Mouse (Mus musculus): ENCODE data around the gene Timp3. TPM values are rescaled to one million over a fixed set of nuclear protein-coding genes. Genes with fewer than 3 reads are reported as not detected.

Gene Timp3
- total RNA-seq, 1 experiment, result 28.8 TPM

DNA sequence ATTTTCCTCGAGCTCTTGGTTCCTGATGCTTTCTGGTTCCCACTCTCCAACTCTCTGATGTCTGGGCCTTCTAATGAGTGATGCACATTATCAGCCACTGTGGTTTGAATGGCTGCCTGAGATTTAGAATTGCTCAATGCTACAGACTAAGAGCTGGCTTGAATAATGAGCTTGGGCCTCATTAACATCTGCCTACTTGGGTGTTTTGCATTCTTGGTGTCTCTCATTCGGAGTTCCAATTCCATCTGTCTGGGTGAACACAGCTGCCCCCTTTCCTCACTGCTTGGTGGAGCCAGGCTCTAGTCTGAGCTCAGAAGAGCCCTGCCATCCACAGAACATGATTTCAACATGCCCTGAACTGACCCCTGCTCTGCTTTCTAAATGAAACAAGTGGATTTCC, 89.7 kb downstream of the Timp3 start:
- DNase-seq (ENCODE audit: low read depth, low spot score), result no peak
- Histone ChIP-seq H3K27ac (ENCODE audit: insufficient read depth, low read depth, low read length, poor library complexity, severe bottlenecking) (no peak overlapping the region), H3K4me3 (ENCODE audit: insufficient read depth in 1 of 2, low read depth in 1 of 2, low read length in 2 of 2, poor library complexity in 1 of 2, severe bottlenecking in 1 of 2) (no peak overlapping the region), H3K9ac (ENCODE audit: insufficient read depth, low read depth, low read length, poor library complexity, severe bottlenecking) (no peak overlapping the region), H3K36me3 (ENCODE audit: control insufficient read depth, insufficient read depth, low read length, poor library complexity, severe bottlenecking) (no peaks in the 10 kb centered on the region), H3K9me3 (ENCODE audit: control insufficient read depth, insufficient read depth, low read depth, low read length) (no peaks in the 10 kb centered on the region), H3K4me1 (ENCODE audit: control insufficient read depth in 2 of 2, insufficient read depth in 2 of 2, low read length in 2 of 2, poor library complexity in 1 of 2) (peaks cover 2 to 5% of the 10 kb centered on the region in 2 experiments; a peak in 1 of 4 replicates)
- TF ChIP-seq CHD2 (IDR thresholded peaks at IDR 0.05; ENCODE audit: low read depth, low read length), result no peak
- no peak for TF ChIP-seq ZC3H11A (IDR thresholded peaks at IDR 0.05; ENCODE audit: borderline replicate concordance, low read depth, low read length)
- TF ChIP-seq HCFC1 (IDR thresholded peaks at IDR 0.05; ENCODE audit: borderline replicate concordance, insufficient read depth, low read length), result no peak
- TF ChIP-seq MAFK (IDR thresholded peaks at IDR 0.05; ENCODE audit: insufficient read depth, low read depth, low read length), result no peak
- TF ChIP-seq ZNF384 (IDR thresholded peaks at IDR 0.05; ENCODE audit: low read depth, low read length), result no peak
- in situ Hi-C loops (cut with MboI; ENCODE audit: low sequenced_read_pairs in 2 of 2, unreplicated experiment in 2 of 2), result no loop called here

GRCm38 (mm10) chr10:86392399-86392798, 92.2 kb downstream of the Timp3 start:
- DNase-seq (ENCODE audit: low read depth, low spot score), result no peak

DNA sequence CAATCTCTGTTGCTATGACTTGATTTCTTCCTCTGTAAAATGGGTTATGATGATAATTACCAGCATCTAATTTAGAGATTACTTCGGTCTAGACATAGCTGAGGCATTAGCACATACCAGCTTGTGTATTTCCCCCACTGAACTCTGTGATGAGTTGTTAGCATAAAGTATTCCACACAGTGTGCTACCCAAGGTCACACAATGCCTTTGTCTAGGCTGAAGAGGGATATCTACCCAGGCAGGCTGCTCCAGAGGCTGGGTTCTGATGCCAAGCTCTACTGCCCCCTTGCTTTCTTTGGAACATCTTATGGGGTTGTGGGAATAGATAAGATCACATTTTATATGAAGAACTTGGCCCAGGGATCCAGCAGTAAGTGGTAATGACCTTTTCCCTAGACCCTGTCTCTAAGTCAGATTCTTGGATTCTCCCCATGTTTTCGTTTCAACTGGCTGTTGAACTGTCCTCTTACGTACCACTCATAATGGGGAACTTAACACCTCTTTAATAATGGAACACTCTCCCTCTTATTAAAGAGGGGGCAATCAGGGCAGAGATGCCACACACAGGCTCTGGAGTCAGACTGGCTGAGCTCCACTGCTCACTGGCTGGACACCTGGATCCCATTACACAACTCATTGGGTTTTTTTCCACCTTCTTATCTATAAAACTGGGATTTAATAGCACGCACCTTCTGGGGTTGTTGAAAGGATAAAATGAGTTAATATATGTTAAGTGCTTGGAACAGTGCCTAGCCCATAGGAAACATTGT, 97.6 kb downstream of the Timp3 start:
- in situ Hi-C loops (cut with MboI; ENCODE audit: low sequenced_read_pairs in 2 of 2, unreplicated experiment in 2 of 2), result no loop called here
- H3K9me3 ChIP-seq (ENCODE audit: control insufficient read depth, insufficient read depth, low read depth, low read length), result no peaks in the 10 kb centered on the region
- no peaks in the 10 kb centered on the region for H3K36me3 ChIP-seq (ENCODE audit: control insufficient read depth, insufficient read depth, low read length, poor library complexity, severe bottlenecking)
- H3K4me3 ChIP-seq (ENCODE audit: insufficient read depth in 1 of 2, low read depth in 1 of 2, low read length in 2 of 2, poor library complexity in 1 of 2, severe bottlenecking in 1 of 2), result no peak overlapping the region
- H3K27ac ChIP-seq (ENCODE audit: insufficient read depth, low read depth, low read length, poor library complexity, severe bottlenecking), result no peak overlapping the region
- no peaks in the 10 kb centered on the region for H3K4me1 ChIP-seq (ENCODE audit: control insufficient read depth in 2 of 2, insufficient read depth in 2 of 2, low read length in 2 of 2, poor library complexity in 1 of 2)
- no peak overlapping the region for H3K9ac ChIP-seq (ENCODE audit: insufficient read depth, low read depth, low read length, poor library complexity, severe bottlenecking)
- TF ChIP-seq CHD2 (IDR thresholded peaks at IDR 0.05; ENCODE audit: low read depth, low read length) (no peak), HCFC1 (IDR thresholded peaks at IDR 0.05; ENCODE audit: borderline replicate concordance, insufficient read depth, low read length) (no peak), ZNF384 (IDR thresholded peaks at IDR 0.05; ENCODE audit: low read depth, low read length) (no peak), MAFK (IDR thresholded peaks at IDR 0.05; ENCODE audit: insufficient read depth, low read depth, low read length) (no peak), ZC3H11A (IDR thresholded peaks at IDR 0.05; ENCODE audit: borderline replicate concordance, low read depth, low read length) (no peak)
- DNase-seq (ENCODE audit: low read depth, low spot score), result no peak

More at GRCm38 (mm10) chr10:86392399-86392798, 92.2 kb downstream of the Timp3 start:
- no peak overlapping the region for H3K4me3 ChIP-seq (ENCODE audit: insufficient read depth in 1 of 2, low read depth in 1 of 2, low read length in 2 of 2, poor library complexity in 1 of 2, severe bottlenecking in 1 of 2)
- no peaks in the 10 kb centered on the region for H3K36me3 ChIP-seq (ENCODE audit: control insufficient read depth, insufficient read depth, low read length, poor library complexity, severe bottlenecking)
- in situ Hi-C loops (cut with MboI; ENCODE audit: low sequenced_read_pairs in 2 of 2, unreplicated experiment in 2 of 2), result no loop called here
- H3K9ac ChIP-seq (ENCODE audit: insufficient read depth, low read depth, low read length, poor library complexity, severe bottlenecking), result no peak overlapping the region
- no peak for TF ChIP-seq MAFK (IDR thresholded peaks at IDR 0.05; ENCODE audit: insufficient read depth, low read depth, low read length)
- no peak for TF ChIP-seq CHD2 (IDR thresholded peaks at IDR 0.05; ENCODE audit: low read depth, low read length)
- TF ChIP-seq ZC3H11A (IDR thresholded peaks at IDR 0.05; ENCODE audit: borderline replicate concordance, low read depth, low read length), result no peak
- no peak for TF ChIP-seq ZNF384 (IDR thresholded peaks at IDR 0.05; ENCODE audit: low read depth, low read length)
- no peak for TF ChIP-seq HCFC1 (IDR thresholded peaks at IDR 0.05; ENCODE audit: borderline replicate concordance, insufficient read depth, low read length)
- no peaks in the 10 kb centered on the region for H3K9me3 ChIP-seq (ENCODE audit: control insufficient read depth, insufficient read depth, low read depth, low read length)
- no peak overlapping the region for H3K27ac ChIP-seq (ENCODE audit: insufficient read depth, low read depth, low read length, poor library complexity, severe bottlenecking)
- peaks cover 2 to 5% of the 10 kb centered on the region in 2 experiments; a peak in 1 of 4 replicates for H3K4me1 ChIP-seq (ENCODE audit: control insufficient read depth in 2 of 2, insufficient read depth in 2 of 2, low read length in 2 of 2, poor library complexity in 1 of 2)

DNA sequence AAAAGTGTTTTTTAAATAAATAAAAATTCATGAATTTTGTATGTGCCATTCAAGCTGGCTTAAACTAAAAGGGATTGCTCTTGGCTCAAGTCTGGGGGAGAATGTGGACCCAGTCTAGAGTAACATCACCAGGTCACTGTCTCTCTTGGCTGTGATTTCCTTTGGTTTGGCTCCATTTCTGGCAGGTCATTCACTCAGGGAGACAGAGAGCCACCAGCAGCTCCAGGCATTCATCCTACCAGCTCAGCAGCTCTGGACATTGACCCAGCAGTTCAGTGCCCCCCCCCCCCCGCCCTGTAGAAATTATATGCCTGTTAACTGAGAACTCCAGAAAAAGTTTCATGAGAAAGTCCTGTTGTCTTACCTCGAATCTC, 98.2 kb downstream of the Timp3 start:
- in situ Hi-C loops (cut with MboI; ENCODE audit: low sequenced_read_pairs in 2 of 2, unreplicated experiment in 2 of 2), result no loop called here
- DNase-seq (ENCODE audit: low read depth, low spot score), result no peak
- H3K9me3 ChIP-seq (ENCODE audit: control insufficient read depth, insufficient read depth, low read depth, low read length), result no peaks in the 10 kb centered on the region
- no peaks in the 10 kb centered on the region for H3K4me1 ChIP-seq (ENCODE audit: control insufficient read depth in 2 of 2, insufficient read depth in 2 of 2, low read length in 2 of 2, poor library complexity in 1 of 2)
- H3K9ac ChIP-seq (ENCODE audit: insufficient read depth, low read depth, low read length, poor library complexity, severe bottlenecking), result no peak overlapping the region
- no peak overlapping the region for H3K27ac ChIP-seq (ENCODE audit: insufficient read depth, low read depth, low read length, poor library complexity, severe bottlenecking)
- TF ChIP-seq HCFC1 (IDR thresholded peaks at IDR 0.05; ENCODE audit: borderline replicate concordance, insufficient read depth, low read length) (no peak), CHD2 (IDR thresholded peaks at IDR 0.05; ENCODE audit: low read depth, low read length) (no peak), ZNF384 (IDR thresholded peaks at IDR 0.05; ENCODE audit: low read depth, low read length) (no peak)
- no peak overlapping the region for H3K4me3 ChIP-seq (ENCODE audit: insufficient read depth in 1 of 2, low read depth in 1 of 2, low read length in 2 of 2, poor library complexity in 1 of 2, severe bottlenecking in 1 of 2)
- no peaks in the 10 kb centered on the region for H3K36me3 ChIP-seq (ENCODE audit: control insufficient read depth, insufficient read depth, low read length, poor library complexity, severe bottlenecking)

Other genes with a start within 250 kb of the Timp3 start
- gene Syn3, start 198.5 kb downstream of the Timp3 start, total RNA-seq (2012; rRNA removed), result 1.0 and 1.5 TPM in 2 replicates